Mouse (Mus musculus): ENCODE results near the gene Slc2a3.
"Not testable (repeated sequence)": the region's sequence is repeated elsewhere in the genome, so short reads cannot be mapped to it uniquely, and the experiment has no call there.

Slc2a3 gene

DNA sequence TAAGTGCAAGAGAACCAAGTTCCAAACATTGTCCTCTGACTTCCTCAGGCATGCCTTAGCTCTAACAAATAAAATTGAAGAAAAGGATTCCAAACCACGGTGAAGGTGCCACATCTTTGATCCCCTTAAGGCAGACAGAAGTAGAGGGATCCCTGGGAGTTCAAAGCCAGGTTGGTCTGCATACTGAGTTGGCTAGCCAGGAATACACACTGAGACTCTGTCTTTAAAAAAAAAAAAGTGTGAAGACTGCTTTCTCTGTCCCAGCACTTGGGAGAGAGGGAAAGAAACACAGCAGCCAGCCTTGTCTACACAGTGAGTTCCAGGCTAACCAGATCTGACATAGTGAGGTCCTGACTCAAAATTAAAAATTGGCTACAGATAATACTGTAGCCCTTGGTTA is 97.7 kb downstream of the Slc2a3 start:
- DNase-seq, result no peak

DNA sequence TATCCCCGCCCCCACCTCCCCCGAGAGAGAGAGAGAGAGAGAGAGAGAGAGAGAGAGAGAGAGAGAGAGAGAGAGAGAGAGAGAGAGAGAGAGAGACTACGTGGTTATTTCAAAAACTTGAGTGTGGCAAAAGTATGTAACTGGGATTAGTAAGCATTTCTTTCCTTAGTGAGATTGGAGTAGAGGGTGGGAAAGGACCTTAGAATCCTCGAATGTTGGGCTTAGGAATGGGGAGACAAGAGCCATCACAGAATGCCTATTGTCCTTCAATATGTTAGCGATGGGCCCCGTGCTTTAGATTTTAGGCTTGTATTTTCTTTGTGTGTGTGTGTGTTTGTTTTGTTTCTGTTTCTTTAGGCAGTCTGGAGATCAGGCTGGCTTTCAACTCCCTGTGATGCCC is 98.2 kb downstream of the Slc2a3 start:
- DNase-seq, result no peak

DNA sequence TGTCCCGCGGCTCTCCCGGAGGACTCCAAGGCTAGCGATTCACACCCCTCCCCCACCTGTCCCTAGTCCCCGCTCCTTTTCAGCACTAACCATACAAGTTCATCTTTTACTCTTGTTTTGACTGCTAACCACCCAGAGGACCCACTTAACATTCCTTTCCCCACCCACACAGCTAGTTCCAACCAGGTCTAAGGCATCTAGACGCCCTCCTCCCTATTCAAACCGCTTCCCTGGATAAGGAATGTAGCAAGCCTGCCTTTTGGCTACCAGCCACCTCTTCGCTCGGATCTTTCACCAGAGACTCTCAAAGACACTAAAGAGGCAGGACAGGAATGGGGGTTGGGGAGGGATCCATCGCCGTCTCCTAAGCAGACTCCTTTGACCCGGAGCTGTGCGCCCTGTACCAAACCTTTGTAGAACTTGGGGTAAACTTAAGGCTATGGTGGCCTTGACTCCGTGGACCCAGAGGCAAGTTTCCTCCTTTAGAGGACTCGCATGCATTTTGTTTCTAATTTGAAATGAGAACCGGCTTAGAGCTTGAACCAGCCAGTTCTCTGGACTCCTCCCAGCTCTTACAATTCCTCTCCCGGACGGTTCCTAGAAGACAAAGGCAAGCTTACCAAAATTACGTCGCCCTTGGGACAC is 98.8 kb downstream of the Slc2a3 start:
- DNase-seq, result peak; percentile 73 to 85

DNA sequence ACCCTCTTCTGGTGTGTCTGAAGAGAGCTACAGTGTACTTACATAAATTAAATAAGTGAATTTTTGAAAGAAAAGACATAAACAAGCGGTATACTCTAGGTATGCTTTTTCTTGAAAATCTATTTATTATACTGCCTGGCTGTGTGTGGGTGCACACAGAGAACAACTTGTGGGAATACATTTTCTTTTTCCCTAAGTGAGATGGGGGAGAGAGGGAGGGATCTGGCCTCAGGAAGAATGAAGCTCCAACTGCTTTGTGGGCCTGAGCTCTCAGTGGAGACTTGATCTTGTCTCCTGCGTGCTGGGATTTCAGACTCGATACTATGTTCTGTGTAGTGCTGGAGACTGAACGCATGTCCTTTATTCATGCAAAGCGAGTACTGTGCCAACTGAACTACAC is 99.6 kb downstream of the Slc2a3 start:
- no peak for DNase-seq

DNA sequence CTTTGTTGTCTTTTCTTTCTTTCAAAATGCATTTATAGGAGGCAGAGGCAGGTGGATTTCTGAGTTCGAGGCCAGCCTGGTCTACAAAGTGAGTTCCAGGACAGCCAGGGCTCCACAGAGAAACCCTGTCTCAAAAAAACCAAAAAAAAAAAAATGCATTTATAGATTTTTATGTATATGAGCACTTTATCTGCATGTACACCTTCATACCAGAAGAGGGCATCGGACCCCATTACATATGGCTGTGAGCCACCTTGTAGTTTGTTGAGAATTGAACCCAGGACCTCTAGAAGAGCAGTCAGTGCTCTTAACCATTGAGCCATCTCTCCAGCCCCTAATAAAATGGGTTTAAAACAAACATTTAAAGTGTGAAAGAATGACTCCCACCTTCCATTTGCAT is 101.8 kb downstream of the Slc2a3 start:
- not testable (repeated sequence) for DNase-seq

DNA sequence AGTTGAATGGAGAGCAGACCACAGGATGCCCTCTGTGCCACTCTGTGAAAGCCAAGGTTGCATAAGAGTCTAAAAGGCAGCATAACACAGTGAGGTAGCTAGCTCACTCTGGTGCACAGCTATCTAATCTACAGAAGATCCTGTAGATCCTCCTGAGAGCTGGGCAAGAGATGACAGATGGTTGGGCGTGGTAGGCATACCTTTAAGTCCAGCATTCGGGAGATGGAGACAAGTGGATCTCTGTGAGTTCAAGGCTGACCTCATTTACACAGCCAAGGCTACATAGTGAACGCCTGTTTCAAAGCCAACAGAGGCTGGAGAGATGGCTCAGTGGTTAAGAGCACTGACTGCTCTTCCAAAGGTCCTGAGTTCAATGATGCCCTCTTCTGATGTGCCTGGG is 106.0 kb downstream of the Slc2a3 start:
- DNase-seq, result no peak

DNA sequence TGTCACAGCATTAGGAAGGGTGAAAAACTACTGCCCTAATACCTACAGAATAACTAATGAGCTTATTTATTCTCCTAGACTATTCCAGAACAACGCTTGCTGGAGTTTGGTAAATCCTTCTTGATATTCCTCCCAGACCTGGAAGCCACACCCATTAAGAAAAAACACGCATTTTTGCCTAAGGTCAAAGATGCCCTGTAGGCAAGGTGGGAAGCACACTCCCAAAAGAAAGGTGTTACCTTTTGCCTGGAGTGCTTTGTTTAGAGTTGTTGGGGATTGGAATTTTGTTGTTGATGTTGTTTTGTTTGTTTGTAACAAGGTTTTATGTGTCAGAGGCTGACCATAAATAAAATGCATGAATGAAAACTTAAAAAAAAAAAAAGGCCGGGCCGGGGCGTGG is 111.4 kb downstream of the Slc2a3 start:
- DNase-seq, result no peak

DNA sequence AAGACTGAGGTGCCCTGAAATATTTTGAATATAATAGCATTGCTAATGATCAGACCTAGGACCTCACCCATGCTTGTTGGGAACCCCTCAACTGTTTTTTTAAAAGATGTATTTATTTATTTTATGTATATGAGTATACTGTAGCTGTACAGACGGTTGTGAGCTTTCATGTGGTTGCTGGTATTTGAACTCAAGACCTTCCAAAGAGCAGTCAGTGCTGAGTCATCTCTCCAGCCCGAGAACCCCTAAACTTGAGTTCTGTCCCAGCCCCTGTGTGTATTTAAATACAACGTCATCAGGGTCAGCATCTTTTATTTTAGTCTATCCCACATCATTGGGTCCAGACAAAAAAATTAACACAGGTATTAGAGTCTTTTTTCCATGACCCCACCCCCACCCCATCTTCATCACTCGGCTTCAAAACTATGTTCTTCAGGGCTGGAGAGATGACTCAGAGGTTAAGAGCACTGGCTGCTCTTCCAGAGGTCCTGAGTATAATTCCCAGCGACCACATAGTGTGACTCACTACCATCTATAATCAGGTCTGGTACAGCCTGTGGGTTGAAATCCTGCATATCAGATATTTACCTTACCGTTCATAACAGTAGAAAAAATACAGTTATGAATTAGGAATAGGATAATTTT is 111.9 kb downstream of the Slc2a3 start:
- no peak for DNase-seq

DNA sequence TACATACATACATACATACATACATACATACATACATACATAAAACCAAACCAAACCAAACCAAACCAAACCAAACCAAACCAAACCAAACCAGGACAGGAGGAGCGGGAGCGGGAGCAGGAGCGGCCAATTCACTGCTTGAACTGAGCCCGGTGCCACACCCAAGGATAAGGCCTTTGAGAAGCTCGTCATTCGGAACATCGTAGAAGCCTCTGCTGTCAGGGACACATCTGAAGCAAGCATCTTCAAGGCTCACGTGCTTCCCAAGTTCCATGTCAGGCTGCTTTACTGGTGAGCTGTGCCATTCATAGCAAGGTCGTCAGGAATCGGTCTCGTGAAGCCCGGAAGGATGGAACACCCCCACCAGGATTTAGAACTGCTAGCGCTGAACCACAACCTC is 114.7 kb downstream of the Slc2a3 start:
- DNase-seq, result no peak

DNA sequence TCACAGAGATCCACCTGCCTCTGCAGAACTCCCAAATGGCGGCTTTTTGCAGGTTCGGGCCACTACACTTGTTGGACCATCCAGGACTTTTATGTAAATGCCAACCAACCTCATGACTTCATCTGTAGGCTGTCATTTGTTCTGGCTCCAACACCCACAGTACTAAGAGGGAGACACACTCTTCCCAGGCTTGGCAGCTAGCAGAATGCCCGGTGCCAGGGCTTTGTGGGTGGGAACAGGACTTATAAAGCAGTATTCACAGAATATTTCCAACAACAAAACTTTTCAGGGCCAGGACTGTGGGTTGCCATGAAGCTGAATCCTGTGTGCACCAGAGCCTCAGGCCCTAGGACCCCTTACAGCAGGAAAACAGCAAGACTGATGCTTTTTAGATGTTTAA is 118.8 kb downstream of the Slc2a3 start:
- DNase-seq, result no peak
